Mouse (Mus musculus) olfactory bulb, adult 2 months (tissue): Measurements from ENCODE around the gene Acer2.

Experiments
- CTCF ChIP-seq: fragments of 200-500 bp; IDR thresholded peaks from 2 replicates; pipeline ENCODE4 v1.5.1; 2012; ENCODE audit warnings: low read depth, mild to moderate bottlenecking, low read length, moderate library complexity; ENCODE audit not compliant: insufficient read depth
- POLR2A ChIP-seq: fragments of 200-500 bp; IDR thresholded peaks from 2 replicates; pipeline ENCODE4 v1.6.1; 2012; ENCODE audit warnings: mild to moderate bottlenecking, low read depth, low read length, moderate library complexity; ENCODE audit not compliant: insufficient read depth

DNA sequence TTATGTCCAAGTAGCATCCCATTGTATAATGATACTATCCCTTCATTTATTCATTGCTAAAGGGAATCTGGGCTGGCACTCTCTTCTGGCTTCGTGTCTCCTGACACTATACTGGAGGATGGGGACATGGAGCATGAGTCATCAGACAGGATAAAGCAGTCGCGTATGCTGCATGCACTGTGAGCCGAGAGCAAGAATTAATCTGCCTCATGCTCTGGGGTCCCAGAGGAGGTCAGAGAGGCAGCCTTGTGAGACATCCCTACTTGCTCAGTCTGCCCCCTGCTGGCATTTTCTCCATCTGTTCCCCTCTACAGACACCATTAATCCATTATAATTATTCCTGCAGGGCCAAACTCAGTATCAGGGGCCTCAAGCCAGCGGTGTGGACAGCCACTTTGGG lies 79.3 kb downstream of the Acer2 start:
- TF ChIP-seq CTCF (no peak), POLR2A (no peak)
